Mouse (Mus musculus): Measurements from ENCODE around the gene Kcnq2.

The Kcnq2 gene

DNA sequence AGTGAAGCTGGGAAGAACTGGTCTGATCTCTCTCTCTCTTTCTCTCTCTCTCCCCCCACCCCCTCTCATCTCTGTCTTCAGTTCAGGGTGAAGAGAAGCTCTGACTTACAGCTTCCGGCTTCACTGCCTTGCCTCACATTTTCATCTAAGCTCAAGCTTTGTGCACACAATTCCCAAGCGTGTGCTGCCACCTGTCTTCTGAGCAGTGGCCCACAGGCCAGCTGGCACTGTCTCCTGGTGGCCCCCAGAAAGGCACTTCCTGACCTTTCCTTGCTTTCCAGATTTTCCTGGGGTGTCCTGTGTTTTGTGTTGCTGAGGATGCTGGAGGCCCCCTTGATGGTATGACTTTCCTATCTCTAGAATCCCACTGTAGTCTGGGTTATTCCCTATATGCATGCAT is 31.0 kb downstream of the Kcnq2 start:
- DNase-seq (ENCODE audit: low read depth, low spot score), result no peak

DNA sequence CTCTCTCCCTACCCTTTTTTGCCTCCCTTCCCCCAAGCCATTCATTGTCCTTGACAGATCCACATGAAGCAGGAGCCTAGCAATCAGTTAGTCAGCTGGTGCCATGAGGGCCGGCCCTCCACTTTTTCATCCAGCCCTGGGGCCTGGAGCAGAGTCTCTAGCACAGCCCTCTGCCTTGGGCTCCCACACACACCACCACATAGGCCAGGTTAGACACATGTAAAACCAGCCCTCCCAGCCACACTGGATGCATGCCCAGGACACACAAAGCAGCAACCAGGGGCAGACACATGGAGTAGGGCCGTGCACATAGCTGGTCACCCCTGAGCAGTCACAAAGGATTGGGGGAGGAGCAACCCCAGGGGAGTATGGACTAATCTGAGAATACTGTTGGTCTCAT is 32.9 kb downstream of the Kcnq2 start:
- no peak for DNase-seq (ENCODE audit: low read depth, low spot score)

DNA sequence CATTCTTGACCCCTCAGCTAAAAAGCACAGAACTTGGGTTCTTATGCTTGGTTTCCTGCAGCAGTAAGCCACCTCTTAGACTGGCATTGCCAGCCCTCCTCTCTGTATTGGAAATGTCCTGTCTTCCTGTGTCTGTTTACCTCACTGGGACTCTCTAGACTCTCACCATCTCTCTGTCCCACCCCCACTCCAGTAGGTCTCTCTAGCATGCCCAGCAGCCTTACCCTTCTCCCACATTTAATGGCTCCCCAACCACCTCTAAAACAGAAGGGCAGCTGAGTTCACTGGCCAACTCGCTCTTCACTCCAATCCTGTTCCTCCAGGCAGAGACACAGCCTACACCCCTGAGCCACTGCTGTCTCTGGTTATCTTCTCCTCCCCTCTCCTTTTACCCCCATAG is 33.5 kb downstream of the Kcnq2 start:
- DNase-seq (ENCODE audit: low read depth, low spot score), result no peak

DNA sequence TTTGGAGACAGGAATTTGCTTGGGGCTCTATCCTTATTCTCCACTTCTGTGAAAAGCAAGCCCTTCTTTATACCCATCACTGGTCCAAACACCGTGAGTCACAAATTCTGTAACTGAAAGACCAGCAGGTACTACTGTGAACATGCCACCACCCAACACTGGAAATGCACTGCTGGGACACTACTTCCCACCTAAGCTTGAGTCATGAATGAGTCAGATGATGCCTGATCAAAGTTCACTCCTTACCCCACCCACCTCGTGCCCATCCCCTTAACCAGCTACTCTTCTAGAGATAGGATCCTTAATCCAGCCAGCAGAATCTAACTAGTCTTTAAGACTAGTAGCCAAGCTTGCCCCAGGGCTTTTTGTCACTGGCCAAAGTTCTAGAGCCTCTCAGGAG is 35.0 kb downstream of the Kcnq2 start:
- no peak for DNase-seq (ENCODE audit: low read depth, low spot score)

DNA sequence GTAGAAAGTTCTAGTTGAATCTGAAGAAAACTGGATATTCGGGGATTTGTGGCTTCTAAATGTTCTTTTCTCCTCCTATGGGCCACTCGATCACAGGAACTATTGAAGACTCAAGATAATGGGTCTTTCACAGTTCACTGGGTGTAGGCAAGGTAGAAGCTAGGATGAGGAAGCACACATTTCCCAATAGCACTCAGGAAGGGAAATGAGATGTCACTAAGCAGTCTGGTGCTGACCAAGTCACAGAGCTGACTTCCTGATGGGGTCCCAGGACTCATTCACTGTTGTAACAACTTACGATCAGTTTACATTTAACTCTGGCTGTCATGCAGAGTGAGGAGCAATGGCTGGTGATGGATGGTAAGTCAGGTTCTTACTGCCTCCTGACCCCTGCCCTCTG is 45.0 kb downstream of the Kcnq2 start:
- no peak for DNase-seq (ENCODE audit: low read depth, low spot score)

DNA sequence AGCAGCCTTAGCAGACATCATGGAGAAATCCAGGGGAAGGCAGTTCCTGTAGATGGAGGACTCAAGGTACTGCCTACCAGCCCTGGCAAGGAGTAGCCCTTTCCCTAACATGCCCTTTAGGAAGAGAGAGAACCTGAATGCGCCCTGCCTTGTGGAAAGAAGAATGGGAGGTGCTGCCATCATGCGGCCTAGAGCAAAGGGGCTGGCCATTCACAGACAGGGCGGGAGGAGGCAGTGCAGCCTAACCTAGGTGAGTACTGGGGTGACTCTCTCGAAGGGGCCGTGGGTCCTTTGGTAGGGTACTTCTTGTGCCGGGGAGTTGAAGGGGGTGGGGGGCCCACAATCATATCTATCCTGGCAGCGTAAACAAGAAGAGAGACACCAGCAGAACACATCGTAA is 50.1 kb downstream of the Kcnq2 start:
- no peak for DNase-seq (ENCODE audit: low read depth, low spot score)

DNA sequence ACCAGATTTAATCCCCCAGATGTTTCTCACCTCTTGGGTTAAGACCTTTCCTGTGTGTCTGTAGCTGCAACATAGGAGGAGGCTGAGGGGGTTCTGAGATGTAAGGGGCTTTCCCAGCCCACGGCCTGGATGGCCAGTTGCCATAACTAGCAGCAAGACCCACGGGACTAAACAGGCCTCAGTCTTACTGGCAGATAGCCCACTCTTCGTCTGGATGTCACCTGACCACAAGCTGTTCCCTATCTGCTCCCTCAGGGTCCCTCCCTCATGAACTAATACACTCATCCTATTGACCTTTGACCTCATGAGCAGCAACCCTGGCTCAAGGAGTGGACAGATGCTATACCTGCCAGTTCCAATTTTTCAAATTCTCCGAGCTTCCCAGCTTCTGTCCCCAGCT is 51.2 kb downstream of the Kcnq2 start:
- DNase-seq (ENCODE audit: low read depth, low spot score), result no peak

DNA sequence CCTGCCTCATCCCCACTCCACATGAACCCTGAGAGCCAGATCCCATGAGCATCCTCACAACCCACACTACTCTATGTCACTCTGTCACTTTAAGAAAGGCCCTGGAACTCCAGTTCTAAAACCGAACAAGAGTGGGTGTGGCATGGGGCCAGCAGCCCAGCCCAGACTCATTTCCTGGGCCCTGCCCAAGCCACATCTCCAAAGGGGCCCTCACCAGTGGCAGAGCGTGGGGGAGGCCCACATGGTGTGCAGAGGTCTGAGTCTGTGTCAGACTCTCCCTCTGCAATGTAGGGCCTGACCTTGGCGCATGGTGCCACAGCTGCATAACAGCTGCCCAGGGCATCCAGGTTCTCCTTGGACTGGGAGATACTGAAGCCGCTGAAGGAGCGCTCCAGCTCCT is 54.2 kb downstream of the Kcnq2 start:
- DNase-seq (ENCODE audit: low read depth, low spot score), result no peak

DNA sequence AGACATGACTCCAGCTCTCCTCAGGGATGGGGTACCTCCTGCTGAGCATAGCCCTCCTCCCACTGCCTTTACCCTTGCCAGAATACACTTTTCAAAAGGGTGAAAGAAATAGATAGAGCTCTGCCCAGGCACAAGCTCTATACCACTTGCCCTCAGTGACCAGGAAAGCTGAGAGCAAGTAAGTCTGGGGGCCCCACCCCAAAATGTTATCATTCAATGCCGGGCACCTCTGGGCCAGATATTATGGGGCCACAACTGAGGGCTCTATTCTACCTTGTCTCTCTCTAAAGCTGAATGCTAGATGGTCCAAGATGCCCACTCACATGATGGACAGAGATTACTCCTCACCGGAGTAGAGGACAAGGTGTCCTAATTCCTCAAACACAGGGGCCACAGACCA is 55.6 kb downstream of the Kcnq2 start:
- no peak for DNase-seq (ENCODE audit: low read depth, low spot score)

DNA sequence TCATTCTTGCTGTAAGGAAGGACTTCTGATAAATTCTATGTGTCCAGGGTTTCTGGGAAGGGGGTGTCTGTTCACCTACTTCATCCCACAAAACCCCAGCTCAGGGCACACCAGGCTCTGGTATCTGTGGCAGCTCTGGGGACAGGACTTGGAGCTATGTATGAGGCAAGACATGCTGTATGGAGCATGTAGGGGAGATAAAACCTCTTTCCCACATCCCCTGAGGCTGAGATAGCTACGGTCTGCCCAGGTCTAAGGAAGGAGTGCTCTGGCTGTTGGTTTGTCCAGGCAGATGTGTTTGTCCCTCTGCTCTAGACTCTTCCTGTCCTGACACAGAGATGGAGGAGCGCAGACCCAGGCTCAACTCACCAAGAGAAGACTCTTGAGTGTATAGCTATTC is 56.2 kb downstream of the Kcnq2 start:
- no peak for DNase-seq (ENCODE audit: low read depth, low spot score)

DNA sequence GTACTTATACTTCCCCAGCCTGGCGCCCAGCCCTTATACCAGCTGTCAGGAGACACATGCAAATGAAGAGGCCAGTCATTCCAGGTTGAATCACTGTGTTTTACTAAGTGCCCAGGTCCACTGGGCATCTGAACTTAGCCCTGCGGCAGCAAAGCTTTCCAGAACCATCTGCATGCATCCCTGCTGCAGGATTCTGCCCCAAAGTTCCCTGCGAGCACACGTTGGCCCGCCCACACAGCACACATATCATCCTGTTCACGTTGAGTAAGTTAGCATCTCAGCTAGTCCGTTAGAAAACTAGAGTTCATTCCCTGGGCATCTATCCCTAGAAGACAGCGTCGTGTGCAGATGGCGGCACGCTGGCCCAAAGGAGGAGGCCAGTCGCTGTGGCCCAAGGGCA is 59.6 kb downstream of the Kcnq2 start:
- no peak for DNase-seq (ENCODE audit: low read depth, low spot score)

DNA sequence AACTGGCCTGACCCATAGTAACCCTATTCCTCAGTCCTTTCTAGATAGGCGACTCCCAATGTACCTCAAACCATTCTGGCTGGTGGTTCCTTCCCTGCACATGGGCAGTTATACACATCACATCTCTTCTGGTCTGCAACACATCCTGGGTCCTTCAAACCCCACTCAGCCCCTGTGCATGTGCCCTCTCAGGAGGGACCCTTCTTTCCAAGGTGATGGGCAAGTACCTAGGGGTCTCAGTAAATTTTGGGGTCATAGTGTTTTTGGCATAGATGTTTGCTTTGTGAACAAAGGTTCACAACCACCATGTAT is 62.7 kb downstream of the Kcnq2 start:
- no peak for DNase-seq (ENCODE audit: low read depth, low spot score)

DNA sequence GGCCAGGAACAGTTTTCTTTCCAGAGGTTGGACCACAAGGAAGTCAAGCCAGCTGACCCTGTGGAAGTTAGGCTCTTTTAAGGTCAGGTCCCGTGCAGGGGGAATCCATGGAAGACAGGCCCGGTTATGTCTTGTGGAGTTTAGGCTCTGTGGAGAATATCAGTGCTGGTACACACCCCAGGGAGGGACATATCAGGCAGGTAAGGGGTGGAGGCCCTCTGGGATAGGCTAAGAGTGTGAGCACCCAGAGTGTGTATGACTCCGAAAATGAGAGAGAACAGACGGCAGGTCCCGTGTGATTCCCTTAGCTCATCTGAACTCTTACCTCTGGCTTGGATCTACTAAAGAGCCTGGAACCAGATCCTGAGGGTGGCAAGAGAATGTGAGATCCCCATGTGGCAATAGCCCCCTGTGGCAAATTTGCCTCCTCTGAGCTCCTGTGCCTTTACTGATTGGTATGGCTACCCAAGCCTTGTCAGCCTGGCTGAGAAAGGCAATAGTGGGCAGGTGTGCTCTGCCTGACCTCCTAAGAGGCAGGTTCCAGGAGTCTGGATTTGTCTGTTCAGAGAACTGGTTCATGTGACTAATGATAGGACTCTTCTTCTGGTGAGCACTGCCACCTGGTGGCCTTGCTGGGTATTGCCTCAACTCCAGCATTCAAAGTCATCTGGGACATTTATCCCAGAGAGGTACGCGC is 63.2 kb downstream of the Kcnq2 start:
- peak; percentile 59 for DNase-seq (ENCODE audit: low read depth, low spot score)

DNA sequence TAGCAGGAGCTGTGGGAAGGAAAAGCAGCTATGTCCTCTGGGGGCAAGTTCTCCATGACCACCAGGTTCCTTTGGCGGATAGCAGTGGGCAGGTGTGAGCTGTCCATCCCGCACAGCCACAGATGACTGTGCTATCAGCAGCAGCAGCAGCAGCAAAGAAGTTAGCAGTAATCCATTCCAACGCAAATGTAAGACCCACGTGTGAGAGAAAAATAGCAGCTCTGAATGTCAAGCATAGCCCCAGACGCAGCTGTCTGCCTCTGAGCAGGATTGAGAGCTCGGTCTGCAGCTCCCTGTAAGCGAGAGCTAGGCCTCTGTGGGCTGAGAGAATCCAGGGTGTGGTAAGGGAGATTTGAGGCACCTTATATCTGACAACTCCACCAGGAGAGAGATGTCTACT is 65.0 kb downstream of the Kcnq2 start:
- no peak for DNase-seq (ENCODE audit: low read depth, low spot score)

DNA sequence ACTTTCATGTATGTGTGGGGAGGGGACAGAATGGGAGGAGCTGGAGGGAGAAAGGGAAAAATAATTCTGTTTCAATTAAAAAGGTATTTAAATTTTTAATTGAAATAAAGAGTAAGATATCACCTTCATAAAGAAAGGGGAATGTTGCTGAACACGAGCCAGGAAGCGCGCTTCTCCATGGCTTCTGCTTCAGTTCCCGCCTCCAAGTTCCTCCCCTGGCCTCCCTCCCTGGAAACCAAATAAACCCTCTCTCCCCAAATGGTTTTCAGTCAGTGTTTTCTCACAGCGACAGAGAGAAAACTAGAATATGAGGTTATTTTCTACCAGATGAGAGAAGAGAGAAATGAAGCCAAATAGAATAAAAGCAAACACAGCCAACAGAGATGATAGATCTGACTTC is 66.6 kb downstream of the Kcnq2 start:
- no peak for DNase-seq (ENCODE audit: low read depth, low spot score)

DNA sequence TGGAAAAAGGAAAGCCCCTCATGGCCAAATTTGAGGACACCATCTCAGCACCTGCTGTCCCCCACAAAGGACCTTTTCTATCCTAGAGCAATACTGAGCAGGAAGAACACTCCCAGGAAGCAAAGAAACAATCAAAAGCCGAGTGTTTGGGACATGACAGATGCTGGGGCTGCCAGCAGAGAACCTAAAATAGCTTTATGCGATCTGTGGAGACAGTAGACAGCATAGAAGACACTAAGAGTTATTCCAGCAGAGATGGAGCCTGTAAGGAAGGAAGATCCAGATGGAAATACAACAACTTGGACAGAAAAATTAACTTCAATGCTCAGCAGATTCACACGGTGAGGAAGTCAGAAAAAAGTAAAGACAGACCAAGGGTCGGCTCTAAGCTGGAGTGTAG is 69.3 kb downstream of the Kcnq2 start:
- DNase-seq (ENCODE audit: low read depth, low spot score), result no peak

DNA sequence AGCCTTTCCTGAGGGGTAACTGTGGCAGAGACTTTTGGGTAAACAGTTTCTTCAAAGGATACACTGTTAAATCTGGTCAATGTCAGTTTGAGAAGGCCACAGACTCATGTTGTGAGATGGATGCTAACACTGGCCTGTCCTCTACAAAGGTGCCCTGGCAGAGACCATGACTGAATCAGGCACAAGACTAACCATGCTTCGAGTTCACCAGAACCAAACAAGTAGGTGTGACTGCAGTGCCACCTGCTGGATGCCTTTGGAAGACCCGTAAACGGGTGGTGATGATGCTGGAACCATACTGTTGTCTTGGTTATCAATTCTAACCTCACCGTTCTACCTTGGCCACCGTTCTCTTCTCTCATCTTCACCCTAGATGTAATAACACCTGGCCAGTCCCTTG is 75.0 kb downstream of the Kcnq2 start:
- no peak for DNase-seq (ENCODE audit: low read depth, low spot score)

DNA sequence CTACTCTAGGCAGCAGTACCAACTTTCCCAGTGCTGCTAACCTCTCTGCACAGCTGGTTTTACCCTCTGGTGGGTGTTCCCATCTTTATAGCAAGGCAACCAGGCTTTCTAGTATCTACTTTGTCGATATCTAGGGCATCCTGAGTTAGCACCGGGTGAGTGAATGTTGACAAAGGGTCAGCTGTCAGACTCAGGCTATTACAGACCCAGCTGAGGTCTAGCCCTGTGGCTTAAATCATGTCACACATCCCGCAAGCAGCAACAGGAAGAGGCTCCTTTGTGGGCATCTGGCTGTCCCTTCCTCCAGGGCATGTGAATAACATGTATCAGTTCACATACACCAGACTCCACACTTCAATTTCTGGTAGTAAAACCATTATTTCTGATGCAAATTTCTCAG is 76.9 kb downstream of the Kcnq2 start:
- no peak for DNase-seq (ENCODE audit: low read depth, low spot score)

DNA sequence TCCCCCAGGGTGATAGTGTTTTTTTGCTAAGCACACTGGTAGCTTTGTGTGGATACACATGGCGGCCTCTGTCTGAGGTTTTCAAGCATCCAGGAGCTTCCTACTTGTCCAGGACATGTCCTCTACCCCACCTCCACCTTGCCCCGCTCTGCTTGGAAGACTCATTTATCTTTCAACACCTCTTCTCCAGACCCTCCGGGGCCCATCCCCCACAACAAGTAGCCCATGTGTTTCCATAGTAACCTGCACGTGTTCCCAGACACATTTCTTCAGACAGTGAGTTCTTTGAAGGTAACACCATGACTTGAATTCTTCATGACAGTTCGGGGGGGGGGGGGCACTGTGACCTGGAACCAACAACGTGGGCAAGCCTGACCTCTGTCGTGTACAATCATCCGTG is 77.8 kb downstream of the Kcnq2 start:
- DNase-seq (ENCODE audit: low read depth, low spot score), result no peak

DNA sequence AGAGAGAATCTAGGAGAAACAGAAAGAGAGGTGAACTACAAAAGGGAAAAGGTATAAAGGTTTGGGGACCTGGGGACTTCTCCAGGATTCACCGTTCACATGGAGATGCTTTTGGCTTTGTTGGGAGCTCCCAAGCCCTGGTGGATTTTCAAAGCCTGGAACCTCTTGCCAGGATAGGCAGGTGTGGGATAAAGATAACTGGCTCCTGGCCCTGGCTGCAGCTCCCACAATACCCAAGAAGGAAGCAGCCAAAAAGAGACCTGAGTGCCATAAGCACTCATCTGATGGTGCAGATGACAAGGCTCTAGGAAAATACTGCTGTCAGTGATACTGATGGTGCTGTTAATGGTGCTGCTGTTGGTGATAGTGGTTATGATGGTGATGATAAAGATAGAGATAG is 82.9 kb downstream of the Kcnq2 start:
- DNase-seq (ENCODE audit: low read depth, low spot score), result no peak

DNA sequence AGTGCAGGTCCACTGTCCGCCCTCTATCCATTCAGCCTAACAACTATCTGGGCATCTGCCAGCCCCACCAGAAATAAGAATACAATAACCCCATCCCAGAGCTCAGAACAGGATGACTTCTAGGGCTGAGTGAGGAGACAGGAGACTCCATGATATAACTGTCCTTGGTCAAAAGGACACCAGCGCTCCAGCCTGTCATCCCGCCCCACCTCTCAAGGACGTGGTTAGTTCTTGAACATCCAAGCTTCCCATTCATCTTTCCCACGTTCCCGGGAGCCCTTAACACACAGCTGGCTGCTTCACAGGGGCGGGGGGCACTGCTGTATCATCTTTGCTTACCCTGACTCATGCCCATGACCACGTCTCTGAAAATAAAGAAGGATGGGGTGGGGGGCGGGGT is 86.1 kb downstream of the Kcnq2 start:
- no peak for DNase-seq (ENCODE audit: low read depth, low spot score)

DNA sequence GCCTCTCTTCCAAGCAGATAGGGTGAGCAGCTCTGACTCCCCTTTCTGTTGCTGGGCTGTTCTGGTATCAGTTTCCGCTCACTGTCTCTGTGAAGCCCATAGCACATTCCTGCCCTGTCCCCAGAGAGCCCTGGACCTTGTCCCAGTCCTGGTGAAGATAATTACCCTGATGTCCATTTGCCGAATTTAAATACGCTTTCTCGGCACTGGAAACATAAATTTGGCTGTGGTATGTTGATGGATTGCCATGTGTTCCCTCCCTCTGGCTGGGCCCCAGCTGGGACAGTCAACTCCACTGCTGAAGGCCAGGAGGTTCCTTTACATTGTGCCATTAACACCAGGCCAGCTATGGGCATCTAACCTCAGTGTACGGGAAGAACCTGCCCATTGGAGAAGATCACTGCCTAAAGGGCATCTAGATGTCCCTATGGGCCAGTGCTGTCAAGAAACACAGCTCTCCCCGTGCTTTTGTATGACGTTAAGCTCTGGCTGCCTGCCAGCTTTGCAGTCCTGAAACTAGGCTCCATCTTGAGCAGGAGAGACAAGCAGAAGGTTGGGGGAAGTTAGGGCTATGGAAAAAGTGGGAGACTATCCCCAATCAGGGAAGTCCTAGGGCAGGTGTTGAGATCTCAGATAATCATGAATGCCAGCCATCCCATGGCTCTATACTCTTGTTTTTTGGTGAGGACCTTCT is 86.7 kb downstream of the Kcnq2 start:
- DNase-seq (ENCODE audit: low read depth, low spot score), result no peak

DNA sequence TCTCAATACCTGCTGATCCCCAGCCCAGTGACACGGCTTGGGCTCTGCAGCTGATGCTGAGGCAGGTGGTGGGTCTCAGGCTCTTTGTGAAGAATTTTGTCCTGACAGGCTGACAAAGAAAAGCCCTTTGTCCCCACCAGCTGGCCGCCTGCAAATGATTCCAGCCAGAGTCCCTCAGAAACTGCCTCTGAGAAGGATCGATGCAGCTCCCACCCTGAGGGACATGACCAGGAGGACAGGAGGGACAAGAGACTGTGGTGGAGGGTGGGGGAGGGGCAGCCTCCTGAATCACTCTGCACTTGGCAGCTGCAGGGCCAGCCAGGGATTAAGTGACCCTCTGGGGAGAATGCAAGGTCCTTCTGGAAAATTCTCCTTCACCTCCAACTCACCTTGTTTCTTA is 91.1 kb downstream of the Kcnq2 start:
- no peak for DNase-seq (ENCODE audit: low read depth, low spot score)

DNA sequence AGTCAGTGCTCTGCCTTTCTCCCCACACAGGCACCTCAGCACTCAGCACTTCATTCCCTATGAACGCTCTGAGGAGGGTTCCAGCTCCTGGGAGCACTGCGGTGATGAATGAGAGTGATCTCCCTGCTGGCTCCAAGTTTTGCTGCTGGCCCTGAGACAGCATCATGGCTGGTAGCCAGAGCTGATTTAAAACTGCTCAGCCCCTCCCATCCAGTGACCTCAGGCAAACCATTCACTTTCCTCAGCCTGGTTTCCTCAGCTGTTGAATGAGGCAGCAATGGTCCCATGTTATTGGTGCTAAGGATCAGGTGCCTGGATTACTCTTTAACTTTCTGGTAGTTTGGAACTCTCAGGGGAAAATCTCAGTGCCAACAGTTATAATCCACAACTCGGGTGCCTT is 91.7 kb downstream of the Kcnq2 start, which contains the start of gene Chrna4:
Gene Chrna4, minus strand, starts transcription at position 110 of the 400 bp plus-strand sequence.
- no peak for DNase-seq (ENCODE audit: low read depth, low spot score)
